Mouse (Mus musculus) testis, adult 2 months (tissue): ENCODE results near the gene Tmem203.

ENCODE experiments used
- CTCF ChIP-seq: fragments of 200-500 bp; IDR thresholded peaks from 2 replicates; pipeline ENCODE4 v1.5.1; 2012; ENCODE audit warnings: low read depth, mild to moderate bottlenecking, inconsistent platforms, low read length, moderate library complexity; ENCODE audit not compliant: control insufficient read depth, insufficient read depth, insufficient replicate concordance
- POLR2A ChIP-seq: fragments of 200-500 bp; IDR thresholded peaks from 2 replicates; pipeline ENCODE4 v1.6.1; 2012; ENCODE audit warnings: low read depth, mild to moderate bottlenecking, inconsistent platforms, low read length, moderate library complexity; ENCODE audit not compliant: control insufficient read depth

DNA sequence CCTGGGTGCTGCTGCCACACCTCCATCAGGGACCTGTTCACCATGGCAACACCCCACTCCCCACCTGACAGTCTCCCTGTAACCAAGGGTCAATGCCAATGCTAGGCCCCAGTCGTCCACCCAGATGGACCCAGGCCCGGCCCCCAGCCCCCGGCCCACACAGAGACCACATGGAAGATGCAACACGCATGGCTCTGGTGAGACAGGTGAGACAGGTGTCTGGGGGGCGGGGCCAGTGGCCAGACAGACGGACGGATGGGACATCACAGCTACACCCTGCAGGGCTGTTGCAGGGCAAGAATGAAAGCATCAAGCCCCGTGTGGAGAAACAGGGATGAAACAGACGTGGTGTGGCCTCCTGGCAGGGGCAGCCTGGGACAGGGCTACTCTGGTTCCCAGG is 38.5 kb downstream of the Tmem203 start:
- no peak for TF ChIP-seq POLR2A
- no peak for TF ChIP-seq CTCF
